Comparison of ENCODE assay signal across 26 mouse cellular contexts in the genomic region with DNA sequence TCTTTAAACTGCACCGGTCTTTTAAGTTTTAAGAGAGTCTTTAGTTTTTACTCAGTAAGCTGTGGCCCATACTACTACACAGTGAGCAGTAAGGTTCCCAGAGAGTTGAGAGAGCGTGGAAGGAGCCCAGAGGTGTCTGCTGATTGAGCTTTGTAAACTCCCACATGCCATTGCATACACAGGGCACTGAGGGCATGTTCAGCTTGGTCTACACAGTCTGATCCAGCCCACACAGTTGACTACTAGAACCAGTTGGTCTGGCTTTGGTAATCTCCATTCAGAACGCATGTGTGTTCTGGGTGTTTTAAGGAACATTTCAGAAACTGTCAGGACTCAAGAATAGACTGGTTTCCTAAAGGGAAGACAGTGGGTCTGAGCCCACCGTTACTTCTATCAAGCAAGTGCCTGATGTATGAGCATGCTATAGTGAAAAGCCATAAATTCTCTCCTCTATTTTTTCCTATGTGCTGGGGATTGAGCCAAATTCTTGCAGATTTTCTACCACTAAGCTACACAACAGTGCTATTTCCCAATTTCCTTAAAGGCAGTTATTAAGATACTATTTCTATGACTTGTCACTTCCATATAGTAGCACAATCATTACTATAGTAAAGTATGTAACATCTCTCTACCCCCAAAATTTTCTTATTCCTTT. TPM values are rescaled to one million over a fixed set of nuclear protein-coding genes. Genes with fewer than 3 reads are reported as not detected.
A peak's percentile ranks its signal among the peaks of the same experiment; 100 is the strongest.
DNase-seq lines count a peak whose midpoint lies in the region; ATAC-seq and TF ChIP-seq lines count a peak whose summit lies in the region.
"Had no signal": no experiment of that assay in that cellular context is flagged by ENCODE, and none has a peak within 500 bp of the region (broad histone marks: within the 10 kb centered on the region; RNA-seq: fewer than 3 reads in every experiment).

No protein-coding gene starts in this region.

- H3K4me3 ChIP-seq in heart, embryonic 16.5 days (ENCODE audit: low read length): no peak overlapping the region
- H3K4me3 ChIP-seq in bone marrow macrophage, adult 2 months (ENCODE audit: insufficient read depth, low read length): no peak overlapping the region
- H3K4me3 ChIP-seq in macrophage (ENCODE audit: inconsistent target): no peak overlapping the region
- H3K4me3 ChIP-seq in midbrain, embryonic 10.5 days: no peak overlapping the region
- H3K4me3 ChIP-seq: forebrain, embryonic 12.5 days; heart, embryonic 10.5 days; hindbrain, embryonic 10.5 days; left cerebral cortex, adult 2 months; midbrain, embryonic 12.5 days had no signal

- no peak overlapping the region for H3K9ac ChIP-seq in heart, embryonic 16.5 days (ENCODE audit: low read length)
- H3K9ac ChIP-seq: forebrain, embryonic 12.5 days; lung, embryonic 14.5 days; midbrain, embryonic 12.5 days had no signal

- no peaks in the 10 kb centered on the region for H3K27me3 ChIP-seq in heart, embryonic 16.5 days (ENCODE audit: control insufficient read depth, insufficient read depth, low read length)
- no peaks in the 10 kb centered on the region for H3K27me3 ChIP-seq in midbrain, embryonic 10.5 days (ENCODE audit: low read depth, poor library complexity, severe bottlenecking)
- H3K27me3 ChIP-seq: CH12.LX; forebrain, embryonic 12.5 days; midbrain, embryonic 12.5 days had no signal

- WGBS in heart, embryonic 16.5 days: 80% methylated on average over 4 of the region's 4 CpGs
- WGBS in macrophage (ENCODE audit: missing documents): 66% methylated on average over 4 of the region's 4 CpGs
- WGBS in midbrain, embryonic 10.5 days: 88% methylated on average over 4 of the region's 4 CpGs

- no peak for TF ChIP-seq CTCF in bone marrow macrophage, adult 2 months (IDR thresholded peaks at IDR 0.05; ENCODE audit: low read depth, low read length)

- H3K36me3 ChIP-seq in heart, embryonic 16.5 days (ENCODE audit: control insufficient read depth, insufficient read depth): no peaks in the 10 kb centered on the region
- no peaks in the 10 kb centered on the region for H3K36me3 ChIP-seq in macrophage (ENCODE audit: inconsistent target)
- H3K36me3 ChIP-seq in midbrain, embryonic 10.5 days: 0 out of 2 replicates have a peak, but pooled peaks cover 3% of the 10 kb centered on the region
- H3K36me3 ChIP-seq: forebrain, embryonic 12.5 days; heart, embryonic 10.5 days; hindbrain, embryonic 10.5 days; midbrain, embryonic 12.5 days had no signal

- H3K4me1 ChIP-seq in heart, embryonic 16.5 days (ENCODE audit: control insufficient read depth, insufficient read depth, low read length): peaks cover 8% of the 10 kb centered on the region
- peaks cover 47% of the 10 kb centered on the region for H3K4me1 ChIP-seq in bone marrow macrophage, adult 2 months (ENCODE audit: control insufficient read depth, insufficient read depth, low read length)
- H3K4me1 ChIP-seq in midbrain, embryonic 10.5 days: no peaks in the 10 kb centered on the region
- H3K4me1 ChIP-seq: forebrain, embryonic 12.5 days; hindbrain, embryonic 10.5 days; midbrain, embryonic 12.5 days had no signal

- H3K27ac ChIP-seq in heart, embryonic 16.5 days (ENCODE audit: low read length): 0 out of 2 replicates have a peak overlapping the region, but pooled peaks have one; percentile 18
- peak overlapping the region; percentile 61 for H3K27ac ChIP-seq in bone marrow macrophage, adult 2 months (ENCODE audit: insufficient read depth, low read depth, low read length)
- H3K27ac ChIP-seq in macrophage: 0 out of 2 replicates have a peak overlapping the region, but pooled peaks have one; percentile 2
- no peak overlapping the region for H3K27ac ChIP-seq in midbrain, embryonic 10.5 days (replicated peaks)
- H3K27ac ChIP-seq: forebrain, embryonic 12.5 days; heart, embryonic 10.5 days; hindbrain, embryonic 10.5 days; kidney, postnatal 0 days; left cerebral cortex, adult 2 months; midbrain, embryonic 12.5 days had no signal

- H3K79me2 ChIP-seq in macrophage (ENCODE audit: inconsistent target): peaks cover 99% of the 10 kb centered on the region

- no peaks in the 10 kb centered on the region for H3K9me3 ChIP-seq in heart, embryonic 16.5 days (replicated peaks; ENCODE audit: control insufficient read depth, low read length)
- H3K9me3 ChIP-seq in midbrain, embryonic 10.5 days (replicated peaks): no peaks in the 10 kb centered on the region
- H3K9me3 ChIP-seq: forebrain, embryonic 12.5 days; G1E; heart, embryonic 10.5 days; hindbrain, embryonic 10.5 days; midbrain, embryonic 12.5 days had no signal

- ATAC-seq in heart, embryonic 16.5 days (replicated peaks; ENCODE audit: extremely low read depth, insufficient read depth, low FRiP score): no peak
- no peak for ATAC-seq in activated CD4-positive, CD25-positive, alpha-beta regulatory T cell, adult 4 months
- ATAC-seq: hindbrain, embryonic 16.5 days; intestine, postnatal 0 days had no signal

- H3K4me2 ChIP-seq in heart, embryonic 16.5 days (ENCODE audit: low read depth, low read length): no peak overlapping the region
- H3K4me2 ChIP-seq: forebrain, embryonic 12.5 days; liver, embryonic 11.5 days; lung, embryonic 14.5 days; midbrain, embryonic 12.5 days had no signal

- no peak for TF ChIP-seq POLR2A in bone marrow macrophage, adult 2 months (IDR thresholded peaks at IDR 0.05; ENCODE audit: borderline replicate concordance, low read depth, low read length)

- DNase-seq in heart, adult 8-10 months (ENCODE audit: low spot score): no peak
- DNase-seq in 416B (ENCODE audit: low read depth): peak; percentile 49
- DNase-seq in left cerebral cortex, adult 9 months (ENCODE audit: low spot score in 2 of 2): no peak
- no peak for DNase-seq in midbrain, embryonic 10.5 days (ENCODE audit: low spot score)
- DNase-seq: adrenal gland, postnatal 25 days; B cell, adult 2 months; cerebellum, adult 11-12 months; cerebellum, postnatal 10 days; gastrocnemius, postnatal 14 days; lung, embryonic 14.5 days; lung, postnatal 36 days had no signal

RNA-seq across cellular contexts. Expression of gene Katnbl1, which starts 12.5 kb away (rescaled TPM):
- 21.3 and 25.1 TPM in 2 replicates for polyA plus RNA-seq in heart, embryonic 16.5 days (2015; fragmentation: Nextera tagmentation; extraction: Ambion mirVana)
- total RNA-seq in heart, adult 8-10 months (2022): 1 to 10 TPM; 3.6 to 4.4 (median 4.1) TPM
- 21.9 and 25.2 TPM in 2 replicates for polyA plus RNA-seq in bone marrow macrophage, adult 2 months (2012; ENCODE audit: insufficient read depth, insufficient read length, missing spikeins)
- total RNA-seq in macrophage (2018; cell fraction: chromatin; rRNA removed): 100 to 1,000 TPM in 2 of 26 experiments, 10 to 100 TPM in 24; 23.3 to 105 (median 51.8) TPM
- 10 to 100 TPM; 10.9 to 31.1 (median 16.0) TPM for total RNA-seq in macrophage (2018; cell fraction: cytosol; rRNA removed)
- total RNA-seq in macrophage (2018; cell fraction: nucleus; rRNA removed): 10 to 100 TPM; 19.5 to 90.1 (median 47.2) TPM
- polyA plus RNA-seq in macrophage (2018): 17.2 to 23.4 TPM (median 22.4 TPM) in 3 replicates
- 10 to 100 TPM; 21.4 to 21.7 TPM for polyA plus RNA-seq in activated CD4-positive, CD25-positive, alpha-beta regulatory T cell, adult 4 months (2017; shearing (Covaris generic))
- polyA plus RNA-seq in midbrain, embryonic 10.5 days (2016; fragmentation: Nextera tagmentation; extraction: Ambion mirVana): 41.2 and 42.2 TPM in 2 replicates

RNA-seq across cellular contexts. Expression of gene Emc4, which starts 23.6 kb away (rescaled TPM):
- 98.0 and 98.5 TPM in 2 replicates for polyA plus RNA-seq in heart, embryonic 16.5 days (2015; fragmentation: Nextera tagmentation; extraction: Ambion mirVana)
- total RNA-seq in heart, adult 8-10 months (2022): 10 to 100 TPM; 66.5 to 73.6 (median 70.5) TPM
- polyA plus RNA-seq in bone marrow macrophage, adult 2 months (2012; ENCODE audit: insufficient read depth, insufficient read length, missing spikeins): 49.9 and 58.9 TPM in 2 replicates
- total RNA-seq in macrophage (2018; cell fraction: chromatin; rRNA removed): 10 to 100 TPM in 14 of 26 experiments, 1 to 10 TPM in 12; 3.3 to 20.5 (median 10.6) TPM
- 10 to 100 TPM; 50.2 to 79.6 (median 63.8) TPM for total RNA-seq in macrophage (2018; cell fraction: cytosol; rRNA removed)
- total RNA-seq in macrophage (2018; cell fraction: nucleus; rRNA removed): 10 to 100 TPM in 24 of 26 experiments, 1 to 10 TPM in 2; 9.1 to 43.2 (median 26.7) TPM
- polyA plus RNA-seq in macrophage (2018): 56.0 to 89.0 TPM (median 56.6 TPM) in 3 replicates
- polyA plus RNA-seq in activated CD4-positive, CD25-positive, alpha-beta regulatory T cell, adult 4 months (2017; shearing (Covaris generic)): 10 to 100 TPM; 76.4 to 79.2 TPM
- polyA plus RNA-seq in midbrain, embryonic 10.5 days (2016; fragmentation: Nextera tagmentation; extraction: Ambion mirVana): 121 and 125 TPM in 2 replicates
